In the genomic region with DNA sequence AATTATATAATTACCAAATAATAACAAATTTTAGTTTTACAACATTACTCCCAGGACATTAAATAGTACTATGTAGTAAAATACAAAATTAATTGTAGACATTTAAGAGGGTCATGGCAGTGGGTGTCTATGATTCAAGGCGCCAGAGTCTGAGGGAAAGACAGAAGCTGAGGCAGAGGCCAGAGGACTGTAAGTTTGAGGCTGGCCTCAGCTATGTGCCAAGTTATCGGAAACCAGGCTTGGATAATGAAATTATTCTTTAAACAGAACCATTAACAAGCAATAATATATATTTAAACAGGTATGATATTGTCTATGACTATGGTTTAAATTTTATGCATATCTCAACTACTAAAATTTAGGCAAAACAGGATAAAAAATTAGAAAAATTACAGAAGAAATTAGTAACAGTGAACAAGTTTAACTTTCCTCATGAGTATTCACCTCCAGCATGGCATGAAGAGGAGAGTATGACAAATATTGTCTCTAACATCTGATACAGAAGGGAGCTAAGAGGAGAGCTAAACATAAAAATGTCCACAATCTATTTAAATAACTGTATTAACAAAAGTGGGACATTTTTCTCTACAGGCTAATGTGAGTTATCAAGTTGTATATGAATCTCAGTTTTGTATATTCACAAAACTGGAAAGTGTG, we compare ENCODE assay signal across 23 mouse cellular contexts. TPM values are rescaled to one million over a fixed set of nuclear protein-coding genes. Genes with fewer than 3 reads are reported as not detected.
DNase-seq lines count a peak whose midpoint lies in the region; ATAC-seq and TF ChIP-seq lines count a peak whose summit lies in the region.
"Had no signal": no experiment of that assay in that cellular context is flagged by ENCODE, and none has a peak within 500 bp of the region (broad histone marks: within the 10 kb centered on the region; RNA-seq: fewer than 3 reads in every experiment).

No protein-coding gene starts in this region.

- H3K4me1 ChIP-seq in CH12.LX (ENCODE audit: control insufficient read depth in 1 of 2, insufficient read depth in 2 of 2): peaks cover 0 to 6% of the 10 kb centered on the region in 2 experiments; a peak in 2 of 4 replicates
- H3K4me1 ChIP-seq in embryonic fibroblast, embryonic 13.5 days (ENCODE audit: control insufficient read depth, insufficient read depth, low read length): no peaks in the 10 kb centered on the region
- H3K4me1 ChIP-seq: embryonic facial prominence, embryonic 12.5 days; embryonic facial prominence, embryonic 15.5 days; forebrain, embryonic 12.5 days; forebrain, embryonic 15.5 days; hindbrain, embryonic 10.5 days; hindbrain, embryonic 13.5 days had no signal

- no peak for TF ChIP-seq RAD21 in CH12.LX (IDR thresholded peaks at IDR 0.05; ENCODE audit: low read depth, low read length)

- DNase-seq in 3T3-L1 (ENCODE audit: low read depth, low spot score) (peak; percentile 60), CH12.LX (ENCODE audit: extremely low read depth) (no peak)
- DNase-seq in adrenal gland, postnatal 4 days (ENCODE audit: low spot score in 2 of 2): no peak
- no peak for DNase-seq in cerebellum, adult 11 months
- DNase-seq: adrenal gland, adult 8-10 months; adrenal gland, postnatal 25 days; cerebellum, adult 2 months; cerebellum, adult 9-11 months; cerebellum, postnatal 25 days; gastrocnemius, postnatal 10 days had no signal

- no peak for TF ChIP-seq CTCF in CH12.LX (conservative IDR thresholded peaks at IDR 0.05 in 1 of 2, IDR thresholded peaks at IDR 0.05 in 1 of 2; ENCODE audit: low read depth in 2 of 2, low read length in 2 of 2)
- no peak for TF ChIP-seq CTCF in embryonic fibroblast, embryonic 13.5 days (IDR thresholded peaks at IDR 0.05; ENCODE audit: borderline replicate concordance, insufficient read depth, low read length)

- peak overlapping the region; percentile 34; the same call in 1 of the 2 replicates for H3K9ac ChIP-seq in CH12.LX (ENCODE audit: insufficient read depth, low read depth)
- H3K9ac ChIP-seq: embryonic facial prominence, embryonic 12.5 days; embryonic facial prominence, embryonic 15.5 days; forebrain, embryonic 12.5 days; forebrain, embryonic 15.5 days; hindbrain, embryonic 13.5 days had no signal

- H3K27me3 ChIP-seq in CH12.LX (replicated peaks): no peaks in the 10 kb centered on the region
- H3K27me3 ChIP-seq: embryonic facial prominence, embryonic 12.5 days; embryonic facial prominence, embryonic 15.5 days; forebrain, embryonic 12.5 days; forebrain, embryonic 15.5 days; hindbrain, embryonic 13.5 days had no signal

- dilution Hi-C loops in CH12.LX (cut with MboI; ENCODE audit: extremely low pct_ligation_motif_present, extremely low pct_unique_long_range_greater_than_20kb, low sequenced_read_pairs): no loop called here

- peaks cover 8% of the 10 kb centered on the region for H3K79me2 ChIP-seq in CH12.LX (replicated peaks; ENCODE audit: control insufficient read depth, extremely low read depth, insufficient read depth, poor library complexity, severe bottlenecking)

- TF ChIP-seq POLR2A in CH12.LX (IDR thresholded peaks at IDR 0.05; ENCODE audit: low read depth, low read length): no peak
- no peak for TF ChIP-seq POLR2A in embryonic fibroblast, embryonic 13.5 days (IDR thresholded peaks at IDR 0.05; ENCODE audit: low read depth, low read length)

- H3K4me3 ChIP-seq in CH12.LX (replicated peaks in 1 of 3; ENCODE audit: low read depth in 2 of 3, low read length in 2 of 3, poor library complexity in 1 of 3): peak overlapping the region in 2 of 3 experiments; percentile 17 to 47
- peak overlapping the region; percentile 15 for H3K4me3 ChIP-seq in embryonic fibroblast, embryonic 13.5 days (ENCODE audit: insufficient read depth, low read length)
- H3K4me3 ChIP-seq: embryonic facial prominence, embryonic 12.5 days; embryonic facial prominence, embryonic 15.5 days; erythroblast, embryonic 14.5 days; forebrain, embryonic 12.5 days; forebrain, embryonic 15.5 days; hindbrain, embryonic 10.5 days; hindbrain, embryonic 13.5 days had no signal

- in situ Hi-C loops in CH12.LX (cut with MboI; ENCODE audit: low pct_ligation_motif_present, low pct_unique_long_range_greater_than_20kb, low sequenced_read_pairs): no loop called here

- no peaks in the 10 kb centered on the region for H3K36me3 ChIP-seq in CH12.LX (replicated peaks in 1 of 2; ENCODE audit: control insufficient read depth in 1 of 2, insufficient read depth in 1 of 2, low read length in 1 of 2)
- H3K36me3 ChIP-seq: embryonic facial prominence, embryonic 12.5 days; embryonic facial prominence, embryonic 15.5 days; forebrain, embryonic 12.5 days; forebrain, embryonic 15.5 days; G1E; hindbrain, embryonic 10.5 days; hindbrain, embryonic 13.5 days had no signal

- peak overlapping the region; percentile 32; the same call in 1 of the 2 replicates for H3K4me2 ChIP-seq in CH12.LX (ENCODE audit: insufficient read depth, low read depth, poor library complexity, severe bottlenecking)
- H3K4me2 ChIP-seq: embryonic facial prominence, embryonic 12.5 days; embryonic facial prominence, embryonic 15.5 days; forebrain, embryonic 12.5 days; forebrain, embryonic 15.5 days; heart, embryonic 11.5 days; hindbrain, embryonic 13.5 days had no signal

- ATAC-seq in inflammation-experienced regulatory T-cells, adult 6 months: no peak
- ATAC-seq: forebrain, embryonic 15.5 days; hindbrain, embryonic 16.5 days; intestine, embryonic 16.5 days had no signal

- TF ChIP-seq EP300 in CH12.LX (IDR thresholded peaks at IDR 0.05; ENCODE audit: low read length): no peak

- H3K9me3 ChIP-seq in CH12.LX (replicated peaks; ENCODE audit: low read length): no peaks in the 10 kb centered on the region
- H3K9me3 ChIP-seq: embryonic facial prominence, embryonic 12.5 days; embryonic facial prominence, embryonic 15.5 days; forebrain, embryonic 12.5 days; forebrain, embryonic 15.5 days; hindbrain, embryonic 10.5 days; hindbrain, embryonic 13.5 days had no signal

- no peak overlapping the region for H3K27ac ChIP-seq in CH12.LX (ENCODE audit: insufficient read depth, low read depth)
- no peak overlapping the region for H3K27ac ChIP-seq in embryonic fibroblast, embryonic 13.5 days (ENCODE audit: insufficient read depth, low read length)
- H3K27ac ChIP-seq: embryonic facial prominence, embryonic 12.5 days; embryonic facial prominence, embryonic 15.5 days; forebrain, embryonic 12.5 days; forebrain, embryonic 15.5 days; hindbrain, embryonic 10.5 days; hindbrain, embryonic 13.5 days had no signal

TF ChIP-seq in CH12.LX, 34 proteins besides CTCF, POLR2A, EP300 and RAD21:
- no peak for TF ChIP-seq NRF1 (IDR thresholded peaks at IDR 0.05; ENCODE audit: low read depth, low read length)
- TF ChIP-seq KAT2A (IDR thresholded peaks at IDR 0.05; ENCODE audit: insufficient replicate concordance, low read length): no peak
- no peak for TF ChIP-seq JUND (conservative IDR thresholded peaks at IDR 0.05; ENCODE audit: low read depth, low read length)
- TF ChIP-seq IRF4 (IDR thresholded peaks at IDR 0.05; ENCODE audit: low read depth, low read length): no peak
- no peak for TF ChIP-seq ZNF384 (IDR thresholded peaks at IDR 0.05; ENCODE audit: low read depth, low read length)
- no peak for TF ChIP-seq MAFK (IDR thresholded peaks at IDR 0.05; ENCODE audit: insufficient replicate concordance, low read length)
- no peak for TF ChIP-seq E2F4 (IDR thresholded peaks at IDR 0.05; ENCODE audit: insufficient replicate concordance, low read depth, low read length)
- TF ChIP-seq HCFC1 (IDR thresholded peaks at IDR 0.05; ENCODE audit: low read depth, low read length): no peak
- TF ChIP-seq NELFE (IDR thresholded peaks at IDR 0.05; ENCODE audit: low read depth, low read length): no peak
- no peak for TF ChIP-seq TCF12 (IDR thresholded peaks at IDR 0.05; ENCODE audit: low read depth, low read length)
- TF ChIP-seq GABPA (IDR thresholded peaks at IDR 0.05; ENCODE audit: insufficient replicate concordance, low read depth, low read length): no peak
- no peak for TF ChIP-seq MAX (IDR thresholded peaks at IDR 0.05; ENCODE audit: low read length)
- TF ChIP-seq MXI1 (IDR thresholded peaks at IDR 0.05; ENCODE audit: low read depth, low read length): no peak
TF ChIP-seq in CH12.LX: peak in this region for 0.

RNA-seq across cellular contexts. Expression of a gene that starts 0.9 kb away (rescaled TPM):
- total RNA-seq in CH12.LX (2012; rRNA removed) (57.8 and 89.1 TPM in 2 replicates), CH12.LX (2014; rRNA removed) (114 and 130 TPM in 2 replicates)
- 66.6 and 67.9 TPM in 2 replicates for polyA plus RNA-seq in CH12.LX (2012; ENCODE audit: insufficient read length, low read depth)
- polyA plus RNA-seq in embryonic fibroblast, embryonic 13.5 days (2011; ENCODE audit: insufficient read length, low read depth, missing spikeins): 27.4 TPM in 2 replicates
- under 1 TPM; 0.65 to 0.87 TPM for total RNA-seq in adrenal gland, postnatal 4 days (2021)
- 1 to 10 TPM; 1.1 to 7.2 (median 2.0) TPM for polyA plus RNA-seq in inflammation-experienced regulatory T-cells, adult 6 months (2017; shearing (Covaris generic))
- total RNA-seq: G1E had no signal
- polyA plus RNA-seq: erythroblast, embryonic 14.5 days; G1E had no signal

RNA-seq across cellular contexts. Expression of a gene that starts 30.4 kb away (rescaled TPM):
- total RNA-seq in CH12.LX (2012; rRNA removed) (56.8 and 57.9 TPM in 2 replicates), CH12.LX (2014; rRNA removed) (107 and 153 TPM in 2 replicates)
- 175 and 183 TPM in 2 replicates for polyA plus RNA-seq in CH12.LX (2012; ENCODE audit: insufficient read length, low read depth)
- 3.7 and 8.8 TPM in 2 replicates for polyA plus RNA-seq in embryonic fibroblast, embryonic 13.5 days (2011; ENCODE audit: insufficient read length, low read depth, missing spikeins)
- total RNA-seq in adrenal gland, postnatal 4 days (2021): 10 to 100 TPM in 1 of 2 experiments, 1 to 10 TPM in 1; 8.4 to 10.1 TPM
- 100 to 1,000 TPM; 399 to 475 (median 464) TPM for polyA plus RNA-seq in inflammation-experienced regulatory T-cells, adult 6 months (2017; shearing (Covaris generic))
- polyA plus RNA-seq: erythroblast, embryonic 14.5 days; G1E had no signal

RNA-seq across cellular contexts. Expression of a gene that starts 30.5 kb away (rescaled TPM):
- 13.3 and 14.2 TPM in 2 replicates for total RNA-seq in CH12.LX (2012; rRNA removed)
- total RNA-seq in CH12.LX (2014; rRNA removed): 27.5 and 35.8 TPM in 2 replicates
- 33.0 and 36.5 TPM in 2 replicates for polyA plus RNA-seq in CH12.LX (2012; ENCODE audit: insufficient read length, low read depth)
- polyA plus RNA-seq in embryonic fibroblast, embryonic 13.5 days (2011; ENCODE audit: insufficient read length, low read depth, missing spikeins): 5.0 and 9.6 TPM in 2 replicates
- 1 to 10 TPM; 6.4 to 6.5 TPM for total RNA-seq in adrenal gland, postnatal 4 days (2021)
- 100 to 1,000 TPM; 241 to 353 (median 324) TPM for polyA plus RNA-seq in inflammation-experienced regulatory T-cells, adult 6 months (2017; shearing (Covaris generic))
- polyA plus RNA-seq: erythroblast, embryonic 14.5 days; G1E; hindbrain, embryonic 10.5 days had no signal

Comparison
In these comparisons a context has a peak if more than half of its experiments do, and no peak if none do; other contexts are left out.
1. RNA of a gene that starts 30.4 kb away (polyA plus RNA-seq): 399 to 475 TPM in inflammation-experienced regulatory T-cells, adult 6 months and 175 to 183 TPM in CH12.LX; 3.7 to 8.8 TPM in embryonic fibroblast, embryonic 13.5 days; every median in the first group is over 10 times any median in the second.